Mouse (Mus musculus): ENCODE measurements around the gene Ptafr. TPM values are rescaled to one million over a fixed set of nuclear protein-coding genes. Genes with fewer than 3 reads are reported as not detected.

Gene Ptafr
- polyA plus RNA-seq, 1 experiment from 2014 or later, result 0.32 TPM

- no peak for DNase-seq (ENCODE audit: extremely low spot score, low spot score)
- H3K27me3 ChIP-seq (ENCODE audit: poor library complexity, severe bottlenecking), result no peaks in the 10 kb centered on the region
- H3K4me1 ChIP-seq, result peaks cover 14% of the 10 kb centered on the region
- 91% methylated on average over 5 of the region's 5 CpGs for WGBS
- H3K27ac ChIP-seq, result no peak overlapping the region
- no peak overlapping the region for H3K4me3 ChIP-seq
- H3K9me3 ChIP-seq, result no peaks in the 10 kb centered on the region; the same call in 1 of the 2 replicates
- H3K36me3 ChIP-seq (replicated peaks), result no peaks in the 10 kb centered on the region
Measured at GRCm38 (mm10) chr4:132569115-132569514, 5.2 kb downstream of the Ptafr start.

GRCm38 (mm10) chr4:132571190-132571589, 7.3 kb downstream of the Ptafr start:
- WGBS, result 88% methylated on average over 9 of the region's 9 CpGs
- Histone ChIP-seq H3K9me3 (no peaks in the 10 kb centered on the region; the same call in 1 of the 2 replicates), H3K4me3 (no peak overlapping the region), H3K27ac (no peak overlapping the region), H3K4me1 (peaks cover 11% of the 10 kb centered on the region; the same call in 1 of the 2 replicates), H3K27me3 (ENCODE audit: poor library complexity, severe bottlenecking) (no peaks in the 10 kb centered on the region), H3K36me3 (replicated peaks) (no peaks in the 10 kb centered on the region)
- no peak for DNase-seq (ENCODE audit: extremely low spot score, low spot score)

- no peak overlapping the region for H3K27ac ChIP-seq
- no peaks in the 10 kb centered on the region for H3K27me3 ChIP-seq (ENCODE audit: poor library complexity, severe bottlenecking)
- DNase-seq (ENCODE audit: extremely low spot score, low spot score), result no peak
- no peak overlapping the region for H3K4me3 ChIP-seq
- H3K9me3 ChIP-seq, result no peaks in the 10 kb centered on the region; the same call in 1 of the 2 replicates
- no peaks in the 10 kb centered on the region for H3K36me3 ChIP-seq (replicated peaks)
- 73% methylated on average over 11 of the region's 11 CpGs for WGBS
- H3K4me1 ChIP-seq, result peaks cover 11% of the 10 kb centered on the region; the same call in 1 of the 2 replicates
Measured at GRCm38 (mm10) chr4:132573327-132573726, 9.5 kb downstream of the Ptafr start.

GRCm38 (mm10) chr4:132574809-132575347, 11.0 kb downstream of the Ptafr start:
- WGBS, result 90% methylated on average over 1 of the region's 1 CpGs
- DNase-seq (ENCODE audit: extremely low spot score, low spot score), result no peak
- Histone ChIP-seq H3K27me3 (ENCODE audit: poor library complexity, severe bottlenecking) (no peaks in the 10 kb centered on the region), H3K27ac (no peak overlapping the region), H3K9me3 (no peaks in the 10 kb centered on the region), H3K4me3 (no peak overlapping the region), H3K36me3 (replicated peaks) (no peaks in the 10 kb centered on the region), H3K4me1 (peaks cover 11% of the 10 kb centered on the region; the same call in 1 of the 2 replicates)

- Histone ChIP-seq H3K27me3 (ENCODE audit: poor library complexity, severe bottlenecking) (no peaks in the 10 kb centered on the region), H3K4me3 (no peak overlapping the region), H3K27ac (no peak overlapping the region), H3K4me1 (no peaks in the 10 kb centered on the region), H3K9me3 (0 out of 2 replicates have a peak, but pooled peaks cover 3% of the 10 kb centered on the region), H3K36me3 (replicated peaks) (no peaks in the 10 kb centered on the region)
- DNase-seq (ENCODE audit: extremely low spot score, low spot score), result no peak
- WGBS, result 77% methylated on average over 3 of the region's 3 CpGs
Measured at GRCm38 (mm10) chr4:132583781-132584180, 19.9 kb downstream of the Ptafr start.

- no peak overlapping the region for H3K4me3 ChIP-seq
- no peaks in the 10 kb centered on the region for H3K27me3 ChIP-seq (ENCODE audit: poor library complexity, severe bottlenecking)
- 94% methylated on average over 2 of the region's 2 CpGs for WGBS
- H3K36me3 ChIP-seq (replicated peaks), result no peaks in the 10 kb centered on the region
- H3K4me1 ChIP-seq, result no peaks in the 10 kb centered on the region
- H3K9me3 ChIP-seq, result 0 out of 2 replicates have a peak, but pooled peaks cover 3% of the 10 kb centered on the region
- H3K27ac ChIP-seq, result no peak overlapping the region
- no peak for DNase-seq (ENCODE audit: extremely low spot score, low spot score)
Measured at GRCm38 (mm10) chr4:132584975-132585374, 21.1 kb downstream of the Ptafr start.

GRCm38 (mm10) chr4:132586282-132586681, 22.4 kb downstream of the Ptafr start:
- H3K9me3 ChIP-seq, result no peaks in the 10 kb centered on the region
- H3K4me1 ChIP-seq, result no peaks in the 10 kb centered on the region
- WGBS, result 94% methylated on average over 4 of the region's 4 CpGs
- H3K27me3 ChIP-seq (ENCODE audit: poor library complexity, severe bottlenecking), result no peaks in the 10 kb centered on the region
- no peaks in the 10 kb centered on the region for H3K36me3 ChIP-seq (replicated peaks)
- no peak overlapping the region for H3K4me3 ChIP-seq
- no peak for DNase-seq (ENCODE audit: extremely low spot score, low spot score)
- no peak overlapping the region for H3K27ac ChIP-seq

GRCm38 (mm10) chr4:132588512-132588911, 24.6 kb downstream of the Ptafr start:
- Histone ChIP-seq H3K9me3 (no peaks in the 10 kb centered on the region), H3K4me1 (no peaks in the 10 kb centered on the region), H3K4me3 (no peak overlapping the region), H3K27ac (no peak overlapping the region), H3K27me3 (ENCODE audit: poor library complexity, severe bottlenecking) (no peaks in the 10 kb centered on the region), H3K36me3 (replicated peaks) (no peaks in the 10 kb centered on the region)
- DNase-seq (ENCODE audit: extremely low spot score, low spot score), result no peak
- 86% methylated on average over 3 of the region's 3 CpGs for WGBS

GRCm38 (mm10) chr4:132590642-132591041, 26.8 kb downstream of the Ptafr start:
- 85% methylated on average over 10 of the region's 10 CpGs for WGBS
- Histone ChIP-seq H3K4me1 (peaks cover 4% of the 10 kb centered on the region), H3K9me3 (no peaks in the 10 kb centered on the region), H3K4me3 (no peak overlapping the region), H3K36me3 (replicated peaks) (no peaks in the 10 kb centered on the region), H3K27me3 (ENCODE audit: poor library complexity, severe bottlenecking) (no peaks in the 10 kb centered on the region), H3K27ac (no peak overlapping the region)
- no peak for DNase-seq (ENCODE audit: extremely low spot score, low spot score)

GRCm38 (mm10) chr4:132592958-132593357, 29.1 kb downstream of the Ptafr start:
- H3K27ac ChIP-seq, result no peak overlapping the region
- DNase-seq (ENCODE audit: extremely low spot score, low spot score), result no peak
- peaks cover 4% of the 10 kb centered on the region for H3K4me1 ChIP-seq
- H3K27me3 ChIP-seq (ENCODE audit: poor library complexity, severe bottlenecking), result no peaks in the 10 kb centered on the region
- H3K4me3 ChIP-seq, result no peak overlapping the region
- no peaks in the 10 kb centered on the region for H3K9me3 ChIP-seq
- no peaks in the 10 kb centered on the region for H3K36me3 ChIP-seq (replicated peaks)
- WGBS, result 94% methylated on average over 9 of the region's 9 CpGs

GRCm38 (mm10) chr4:132594191-132594590, 30.3 kb downstream of the Ptafr start:
- 44% methylated on average over 4 of the region's 4 CpGs for WGBS
- Histone ChIP-seq H3K36me3 (replicated peaks) (no peaks in the 10 kb centered on the region), H3K4me3 (no peak overlapping the region), H3K27ac (no peak overlapping the region), H3K9me3 (no peaks in the 10 kb centered on the region), H3K4me1 (peaks cover 4% of the 10 kb centered on the region), H3K27me3 (ENCODE audit: poor library complexity, severe bottlenecking) (no peaks in the 10 kb centered on the region)
- DNase-seq (ENCODE audit: extremely low spot score, low spot score), result no peak

- no peaks in the 10 kb centered on the region for H3K9me3 ChIP-seq
- no peak overlapping the region for H3K27ac ChIP-seq
- H3K4me1 ChIP-seq, result peaks cover 4% of the 10 kb centered on the region
- H3K27me3 ChIP-seq (ENCODE audit: poor library complexity, severe bottlenecking), result no peaks in the 10 kb centered on the region
- WGBS, result 88% methylated on average over 2 of the region's 2 CpGs
- no peaks in the 10 kb centered on the region for H3K36me3 ChIP-seq (replicated peaks)
- H3K4me3 ChIP-seq, result no peak overlapping the region
- DNase-seq (ENCODE audit: extremely low spot score, low spot score), result no peak
Measured at GRCm38 (mm10) chr4:132598861-132599260, 35.0 kb downstream of the Ptafr start.

GRCm38 (mm10) chr4:132599764-132600163, 35.9 kb downstream of the Ptafr start:
- DNase-seq (ENCODE audit: extremely low spot score, low spot score), result no peak
- no peaks in the 10 kb centered on the region for H3K9me3 ChIP-seq
- no peak overlapping the region for H3K4me3 ChIP-seq
- H3K27ac ChIP-seq, result no peak overlapping the region
- H3K4me1 ChIP-seq, result no peaks in the 10 kb centered on the region
- WGBS, result 91% methylated on average over 3 of the region's 3 CpGs
- H3K27me3 ChIP-seq (ENCODE audit: poor library complexity, severe bottlenecking), result no peaks in the 10 kb centered on the region
- no peaks in the 10 kb centered on the region for H3K36me3 ChIP-seq (replicated peaks)

GRCm38 (mm10) chr4:132600465-132600864, 36.6 kb downstream of the Ptafr start:
- WGBS, result 81% methylated on average over 6 of the region's 6 CpGs
- H3K36me3 ChIP-seq (replicated peaks), result no peaks in the 10 kb centered on the region

More at GRCm38 (mm10) chr4:132600465-132600864, 36.6 kb downstream of the Ptafr start:
- H3K4me1 ChIP-seq, result no peaks in the 10 kb centered on the region
- H3K27ac ChIP-seq, result no peak overlapping the region
- no peak for DNase-seq (ENCODE audit: extremely low spot score, low spot score)
- no peaks in the 10 kb centered on the region for H3K27me3 ChIP-seq (ENCODE audit: poor library complexity, severe bottlenecking)
- H3K9me3 ChIP-seq, result no peaks in the 10 kb centered on the region
- H3K4me3 ChIP-seq, result no peak overlapping the region

Measured in forebrain, embryonic 10.5 days (tissue).